Mouse (Mus musculus): Measurements from ENCODE around the gene Ppp4r1. TPM values are rescaled to one million over a fixed set of nuclear protein-coding genes. Genes with fewer than 3 reads are reported as not detected.
A peak's percentile ranks its signal among the peaks of the same experiment; 100 is the strongest.

Gene Ppp4r1
- polyA plus RNA-seq, 1 experiment, result 5.2 TPM

- no peaks in the 10 kb centered on the region for H3K27me3 ChIP-seq (replicated peaks)
- TF ChIP-seq FLI1 (IDR thresholded peaks at IDR 0.05; ENCODE audit: low read length), result no peak
- no peak for TF ChIP-seq GATA1 (IDR thresholded peaks at IDR 0.05; ENCODE audit: borderline replicate concordance, low read length)
- H3K4me3 ChIP-seq (replicated peaks), result peak overlapping the region; percentile 96
- H3K9me3 ChIP-seq, result no peaks in the 10 kb centered on the region
- H3K4me1 ChIP-seq, result peaks cover 62% of the 10 kb centered on the region
- peaks cover 39% of the 10 kb centered on the region for H3K36me3 ChIP-seq (replicated peaks; ENCODE audit: low read length)
Measured at GRCm38 (mm10) chr17:65784610-65785140, 2.3 kb downstream of the Ppp4r1 start.

GRCm38 (mm10) chr17:65785707-65786106, 3.3 kb downstream of the Ppp4r1 start:
- H3K4me3 ChIP-seq (replicated peaks), result no peak overlapping the region
- H3K36me3 ChIP-seq (replicated peaks; ENCODE audit: low read length), result peaks cover 44% of the 10 kb centered on the region
- no peaks in the 10 kb centered on the region for H3K27me3 ChIP-seq (replicated peaks)
- TF ChIP-seq GATA1 (IDR thresholded peaks at IDR 0.05; ENCODE audit: borderline replicate concordance, low read length) (no peak), FLI1 (IDR thresholded peaks at IDR 0.05; ENCODE audit: low read length) (no peak)
- H3K4me1 ChIP-seq, result peaks cover 61% of the 10 kb centered on the region
- H3K9me3 ChIP-seq, result no peaks in the 10 kb centered on the region

- no peaks in the 10 kb centered on the region for H3K27me3 ChIP-seq (replicated peaks)
- H3K4me1 ChIP-seq, result peaks cover 63% of the 10 kb centered on the region
- H3K4me3 ChIP-seq (replicated peaks), result no peak overlapping the region
- no peaks in the 10 kb centered on the region for H3K9me3 ChIP-seq
- peaks cover 46% of the 10 kb centered on the region for H3K36me3 ChIP-seq (replicated peaks; ENCODE audit: low read length)
- TF ChIP-seq GATA1 (IDR thresholded peaks at IDR 0.05; ENCODE audit: borderline replicate concordance, low read length) (no peak), FLI1 (IDR thresholded peaks at IDR 0.05; ENCODE audit: low read length) (no peak)
Measured at GRCm38 (mm10) chr17:65786225-65786624, 3.9 kb downstream of the Ppp4r1 start.

- Histone ChIP-seq H3K9me3 (no peaks in the 10 kb centered on the region), H3K4me1 (peaks cover 68% of the 10 kb centered on the region), H3K4me3 (replicated peaks) (no peak overlapping the region), H3K27me3 (replicated peaks) (no peaks in the 10 kb centered on the region), H3K36me3 (replicated peaks; ENCODE audit: low read length) (peaks cover 51% of the 10 kb centered on the region)
- no peak for TF ChIP-seq GATA1 (IDR thresholded peaks at IDR 0.05; ENCODE audit: borderline replicate concordance, low read length)
- no peak for TF ChIP-seq FLI1 (IDR thresholded peaks at IDR 0.05; ENCODE audit: low read length)
Measured at GRCm38 (mm10) chr17:65787261-65787660, 4.9 kb downstream of the Ppp4r1 start.

- Histone ChIP-seq H3K4me3 (replicated peaks) (no peak overlapping the region), H3K9me3 (no peaks in the 10 kb centered on the region), H3K36me3 (replicated peaks; ENCODE audit: low read length) (peaks cover 54% of the 10 kb centered on the region), H3K4me1 (peaks cover 74% of the 10 kb centered on the region), H3K27me3 (replicated peaks) (no peaks in the 10 kb centered on the region)
- no peak for TF ChIP-seq GATA1 (IDR thresholded peaks at IDR 0.05; ENCODE audit: borderline replicate concordance, low read length)
- TF ChIP-seq FLI1 (IDR thresholded peaks at IDR 0.05; ENCODE audit: low read length), result no peak
Measured at GRCm38 (mm10) chr17:65788542-65789291, 6.3 kb downstream of the Ppp4r1 start.

GRCm38 (mm10) chr17:65789576-65789975, 7.2 kb downstream of the Ppp4r1 start:
- Histone ChIP-seq H3K36me3 (replicated peaks; ENCODE audit: low read length) (peaks cover 59% of the 10 kb centered on the region), H3K27me3 (replicated peaks) (no peaks in the 10 kb centered on the region), H3K4me3 (replicated peaks) (no peak overlapping the region), H3K4me1 (peaks cover 73% of the 10 kb centered on the region), H3K9me3 (no peaks in the 10 kb centered on the region)
- TF ChIP-seq GATA1 (IDR thresholded peaks at IDR 0.05; ENCODE audit: borderline replicate concordance, low read length), result no peak
- TF ChIP-seq FLI1 (IDR thresholded peaks at IDR 0.05; ENCODE audit: low read length), result no peak

GRCm38 (mm10) chr17:65791161-65791560, 8.8 kb downstream of the Ppp4r1 start:
- H3K4me1 ChIP-seq, result peaks cover 62% of the 10 kb centered on the region
- H3K4me3 ChIP-seq (replicated peaks), result no peak overlapping the region
- no peaks in the 10 kb centered on the region for H3K27me3 ChIP-seq (replicated peaks)
- H3K9me3 ChIP-seq, result no peaks in the 10 kb centered on the region
- H3K36me3 ChIP-seq (replicated peaks; ENCODE audit: low read length), result peaks cover 57% of the 10 kb centered on the region
- TF ChIP-seq GATA1 (IDR thresholded peaks at IDR 0.05; ENCODE audit: borderline replicate concordance, low read length) (no peak), FLI1 (IDR thresholded peaks at IDR 0.05; ENCODE audit: low read length) (no peak)

GRCm38 (mm10) chr17:65793307-65793930, 11.0 kb downstream of the Ppp4r1 start:
- TF ChIP-seq FLI1 (IDR thresholded peaks at IDR 0.05; ENCODE audit: low read length), result no peak
- TF ChIP-seq GATA1 (IDR thresholded peaks at IDR 0.05; ENCODE audit: borderline replicate concordance, low read length), result no peak
- H3K27me3 ChIP-seq (replicated peaks), result no peaks in the 10 kb centered on the region
- no peaks in the 10 kb centered on the region for H3K9me3 ChIP-seq
- peaks cover 57% of the 10 kb centered on the region for H3K4me1 ChIP-seq
- peaks cover 43% of the 10 kb centered on the region for H3K36me3 ChIP-seq (replicated peaks; ENCODE audit: low read length)
- no peak overlapping the region for H3K4me3 ChIP-seq (replicated peaks)

- TF ChIP-seq FLI1 (IDR thresholded peaks at IDR 0.05; ENCODE audit: low read length) (no peak), GATA1 (IDR thresholded peaks at IDR 0.05; ENCODE audit: borderline replicate concordance, low read length) (no peak)
- peaks cover 56% of the 10 kb centered on the region for H3K4me1 ChIP-seq
- H3K4me3 ChIP-seq (replicated peaks), result no peak overlapping the region
- peaks cover 36% of the 10 kb centered on the region for H3K36me3 ChIP-seq (replicated peaks; ENCODE audit: low read length)
- no peaks in the 10 kb centered on the region for H3K27me3 ChIP-seq (replicated peaks)
- no peaks in the 10 kb centered on the region for H3K9me3 ChIP-seq
Measured at GRCm38 (mm10) chr17:65794096-65794850, 11.9 kb downstream of the Ppp4r1 start.

All from megakaryocyte, embryonic 14.5 days (primary cell).